Mouse (Mus musculus) lung, postnatal 0 days (tissue): Measurements from ENCODE around the gene Btbd3.

Experiments
- CTCF ChIP-seq: IDR thresholded peaks from 2 replicates; pipeline ENCODE4 v1.5.1; 2016; ENCODE audit warnings: antibody characterized with exemption, mild to moderate bottlenecking
- EP300 ChIP-seq: IDR thresholded peaks from 2 replicates; pipeline ENCODE4 v1.6.1; 2016; ENCODE audit warnings: antibody characterized with exemption, mild to moderate bottlenecking, control low read depth

GRCm38 (mm10) chr2:138337886-138338494 is 81.6 kb downstream of the Btbd3 start:
- TF ChIP-seq CTCF (no peak), EP300 (no peak)
